Mouse (Mus musculus) ES-E14 (cell line): ENCODE measurements around the gene Sox5.

ENCODE experiments used
- CHD2 ChIP-seq: IDR thresholded peaks from 2 replicates; pipeline ENCODE4 v1.6.1; 2014; ENCODE audit warnings: mild to moderate bottlenecking, low read depth, low read length, inconsistent platforms
- MAFK ChIP-seq: IDR thresholded peaks from 2 replicates; pipeline ENCODE4 v1.6.1; 2014; ENCODE audit warnings: mild to moderate bottlenecking, low read depth, low read length, inconsistent platforms; ENCODE audit not compliant: insufficient read depth

DNA sequence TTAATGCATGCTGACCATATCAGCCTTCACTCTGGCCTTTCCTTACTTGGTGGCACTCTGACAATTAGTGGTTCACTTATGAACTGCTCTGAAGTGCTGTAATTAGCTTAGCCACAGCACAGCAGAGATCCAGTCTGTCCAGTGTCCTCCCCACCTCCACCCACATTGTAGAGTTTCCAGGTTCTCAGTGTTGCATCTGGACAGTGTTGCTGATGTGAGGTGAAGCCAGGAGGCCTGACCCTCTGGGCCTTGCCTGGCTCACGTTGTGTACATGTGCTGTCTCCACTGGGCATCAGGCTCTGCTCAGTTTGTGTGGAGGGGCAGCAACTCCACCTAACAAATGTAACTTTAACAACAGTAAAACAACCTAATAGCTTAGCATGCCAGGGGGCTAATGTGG is 328.6 kb downstream of the Sox5 start:
- TF ChIP-seq CHD2 = no peak
- no peak for TF ChIP-seq MAFK
